Mouse (Mus musculus) adrenal gland, adult 8-10 months (tissue): ENCODE data around the gene Acox1. TPM values are rescaled to one million over a fixed set of nuclear protein-coding genes. Genes with fewer than 3 reads are reported as not detected.

Experiments
- DNase-seq: peaks from one replicate; pipeline ENCODE4 v3.0.0; 2022
- total RNA-seq, 4 experiments: library from RNA; stranded (reverse); gene quantifications; 2 replicates each; pipeline ENCODE4 v1.2.4; 2022

Gene Acox1
- total RNA-seq, 4 experiments from 2014 or later = 158 to 197 (median 185) TPM

DNA sequence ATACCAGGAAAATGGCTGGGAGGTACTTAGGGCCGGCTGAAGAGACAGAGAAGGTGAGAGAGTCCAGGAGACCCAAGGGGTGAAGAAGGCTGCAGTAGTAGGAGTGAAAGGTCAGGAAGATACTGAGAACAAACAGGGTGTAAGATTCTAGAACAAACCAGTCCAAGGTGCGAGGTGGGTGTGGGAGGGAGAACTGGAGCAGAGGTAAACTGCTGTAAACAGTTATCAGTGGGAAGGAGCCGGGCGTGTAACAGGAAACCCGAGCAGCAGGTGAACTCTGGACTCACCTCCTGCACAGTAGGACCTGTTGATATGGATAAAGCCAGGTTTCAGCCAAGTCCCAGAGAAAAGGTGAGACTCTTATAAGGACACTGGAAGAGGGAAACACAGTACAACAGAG, 11.9 kb upstream of the Acox1 start:
- no peak for DNase-seq

DNA sequence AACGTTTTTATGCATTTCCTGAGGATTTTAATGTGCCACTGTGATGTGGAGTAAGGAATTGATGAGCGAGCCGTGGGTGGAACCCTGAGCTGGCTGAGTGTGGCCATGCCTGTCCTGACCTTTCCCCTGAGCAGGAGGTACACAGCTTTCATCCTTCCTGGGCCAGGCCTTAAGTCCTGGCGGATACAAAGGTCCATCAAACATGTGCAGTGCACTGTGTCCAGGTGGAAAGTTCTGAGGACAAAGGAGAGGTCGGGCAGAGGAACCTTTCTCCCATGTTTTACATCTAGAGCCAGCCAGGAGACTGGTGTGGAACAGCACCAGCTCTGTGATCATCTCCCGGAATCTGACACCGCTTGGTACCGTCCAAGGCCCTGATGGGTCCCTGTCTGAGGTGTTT, 10.4 kb upstream of the Acox1 start:
- no peak for DNase-seq

DNA sequence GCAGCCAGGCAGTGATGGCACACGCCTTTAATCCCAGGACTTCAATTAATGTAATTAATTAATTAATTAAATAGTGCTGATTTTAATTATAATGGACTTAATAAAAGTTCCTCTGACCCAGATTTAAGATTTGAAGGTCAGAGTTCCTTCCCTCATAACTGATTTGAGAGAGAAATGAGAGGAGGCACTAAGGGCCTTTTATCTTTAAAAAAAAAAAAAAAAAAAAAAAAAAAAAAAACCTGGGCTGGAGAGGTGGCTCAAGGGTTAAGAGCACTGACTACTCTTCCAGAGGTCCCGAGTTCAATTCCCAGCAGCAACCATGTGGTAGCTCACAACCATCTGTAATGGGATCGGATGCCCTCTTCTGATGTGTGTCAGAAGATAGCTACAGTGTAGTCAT, 9.8 kb upstream of the Acox1 start:
- no peak for DNase-seq

DNA sequence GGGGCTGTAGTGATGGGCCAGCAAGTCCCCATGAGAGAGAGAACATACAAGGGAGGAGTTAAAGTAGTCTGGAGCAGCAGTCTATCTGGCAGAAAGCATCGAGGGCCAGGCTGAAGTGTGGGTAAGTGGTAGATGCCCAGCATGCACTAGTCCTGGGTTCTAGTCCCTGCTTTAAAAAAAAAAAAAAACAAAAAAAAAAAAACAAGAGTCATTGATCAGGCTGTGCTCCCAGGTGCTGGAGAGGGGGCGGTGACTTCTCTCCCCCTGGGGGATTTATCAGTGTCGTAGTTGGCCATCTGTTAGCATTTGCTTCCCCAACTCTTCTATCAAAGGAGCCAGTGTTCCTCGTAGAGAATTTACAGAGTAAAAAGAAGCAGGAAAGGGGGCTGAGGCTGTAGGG, 7.8 kb upstream of the Acox1 start:
- DNase-seq = no peak

DNA sequence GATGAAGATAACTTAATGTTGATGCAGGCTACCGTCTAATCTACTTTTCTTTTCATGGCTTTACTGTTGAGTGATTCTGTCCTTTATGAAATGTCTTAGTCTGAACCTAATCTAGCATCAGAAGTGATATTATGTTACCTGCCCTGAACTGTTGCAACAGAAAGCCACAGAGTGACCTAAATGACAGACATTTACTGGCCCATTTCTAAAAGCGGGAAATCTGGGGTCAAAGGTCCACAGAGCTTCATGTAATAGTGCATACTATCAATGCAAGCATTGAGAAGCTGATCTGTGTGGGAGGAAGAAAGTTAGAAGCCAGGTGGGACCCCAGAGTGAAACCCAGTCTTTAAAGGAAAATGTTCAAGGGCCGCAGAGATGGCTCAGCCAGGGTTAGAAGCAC, 4.3 kb upstream of the Acox1 start:
- DNase-seq = no peak

DNA sequence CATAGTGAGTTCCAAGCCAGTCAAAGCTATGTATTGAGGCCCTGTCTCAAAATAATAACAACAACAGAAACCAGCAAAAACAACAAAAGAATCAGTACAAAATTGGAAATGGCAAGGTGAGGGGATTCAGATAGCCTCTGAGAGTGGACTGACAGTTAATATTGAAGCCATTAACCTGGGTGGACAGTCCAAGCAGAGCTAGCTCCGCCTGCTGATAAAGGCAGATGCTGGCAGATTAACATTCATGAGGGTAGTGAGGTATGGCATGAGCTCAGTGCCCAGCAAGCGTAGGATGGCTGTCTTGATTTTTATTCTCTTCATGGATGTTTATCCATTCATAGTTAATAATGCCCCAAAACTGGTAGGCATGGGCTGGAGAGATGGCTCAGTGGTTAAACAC, 2.3 kb upstream of the Acox1 start:
- DNase-seq = no peak

DNA sequence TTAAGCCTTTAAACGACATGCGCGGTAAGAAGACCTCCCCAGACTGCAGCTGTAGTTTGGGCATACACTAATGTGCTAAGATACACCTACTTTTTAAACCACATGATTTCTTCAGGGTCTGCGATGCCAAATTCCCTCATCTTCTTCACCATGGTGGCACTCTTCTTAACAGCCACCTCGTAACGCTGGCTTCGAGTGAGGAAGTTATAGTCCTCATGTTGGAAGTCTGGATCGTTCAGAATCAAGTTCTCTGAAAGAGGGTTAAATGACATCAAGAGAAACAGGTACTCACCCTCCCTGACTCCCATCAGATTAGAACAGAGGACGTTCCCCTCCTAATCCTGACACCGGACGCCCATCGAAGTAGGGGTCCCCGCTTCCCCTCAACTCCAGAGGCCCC, 713 bp downstream of the Acox1 start:
- DNase-seq = no peak

DNA sequence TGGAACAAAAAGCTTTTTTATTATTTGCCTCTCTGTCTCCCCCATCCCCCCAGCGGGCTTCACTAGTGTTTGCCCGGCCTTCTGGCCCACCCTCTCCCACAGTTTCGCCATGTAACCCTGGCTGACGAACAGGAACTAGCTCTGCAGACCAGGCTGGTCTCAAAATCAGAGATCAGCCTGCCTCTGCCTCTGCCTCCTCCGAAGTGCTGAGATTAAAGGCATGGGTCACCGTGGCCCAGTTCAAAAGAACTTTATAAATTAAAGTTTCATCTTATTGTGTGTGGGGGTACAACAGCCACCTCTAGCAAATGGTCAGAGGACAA, 1.3 kb downstream of the Acox1 start:
- no peak for DNase-seq

DNA sequence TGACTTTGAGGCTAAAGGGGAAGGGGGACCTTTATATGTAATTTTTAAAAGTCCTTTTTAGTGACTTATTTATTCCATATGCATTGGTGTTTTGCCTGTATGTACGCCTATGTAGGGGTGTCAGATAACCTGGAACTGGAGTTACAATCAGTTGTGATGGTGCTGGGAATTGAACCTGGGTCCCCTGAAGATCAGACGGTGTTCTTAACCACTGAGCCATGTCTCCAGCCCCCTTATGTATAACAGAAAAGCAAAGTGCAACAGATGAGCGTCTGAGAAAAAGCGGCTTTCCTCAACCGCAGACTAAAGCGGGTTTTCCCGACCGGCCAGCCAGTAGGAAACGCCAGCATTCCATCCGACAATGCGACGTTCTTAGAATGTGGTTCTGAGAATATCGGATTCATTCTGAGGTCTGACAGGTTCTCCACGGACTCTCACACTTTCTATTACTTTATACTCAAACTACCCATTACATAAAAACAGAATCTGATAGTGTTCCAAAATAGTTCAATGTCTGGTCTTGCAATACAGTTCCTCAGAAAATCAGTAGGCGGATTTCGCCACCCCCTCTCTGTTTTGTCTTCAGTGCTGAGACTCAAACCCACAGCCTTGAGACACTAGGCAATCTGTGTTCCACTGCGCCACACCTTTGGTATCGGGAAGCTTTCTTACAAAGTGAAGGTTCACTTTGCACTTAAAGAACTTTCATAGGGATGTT, 1.8 kb downstream of the Acox1 start:
- DNase-seq = no peak

DNA sequence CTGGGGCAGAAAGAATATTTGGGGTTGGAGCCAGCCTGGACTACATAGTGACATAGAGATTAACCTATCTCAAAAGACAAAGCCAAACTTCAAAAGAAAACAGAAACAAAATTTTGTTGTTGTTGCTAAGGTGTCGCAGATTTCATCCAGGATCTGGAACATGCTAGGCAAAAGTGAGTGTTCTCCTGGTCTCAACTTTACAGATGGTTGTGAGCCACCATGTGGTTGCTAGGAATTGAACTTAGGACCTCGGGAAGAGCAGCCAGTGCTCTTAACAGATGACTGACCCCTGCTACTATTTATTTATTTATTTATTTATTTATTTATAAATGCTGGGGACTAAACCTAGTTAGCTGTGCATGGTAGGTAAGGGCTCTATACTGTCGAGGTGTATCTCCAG, 2.5 kb downstream of the Acox1 start:
- DNase-seq = no peak

DNA sequence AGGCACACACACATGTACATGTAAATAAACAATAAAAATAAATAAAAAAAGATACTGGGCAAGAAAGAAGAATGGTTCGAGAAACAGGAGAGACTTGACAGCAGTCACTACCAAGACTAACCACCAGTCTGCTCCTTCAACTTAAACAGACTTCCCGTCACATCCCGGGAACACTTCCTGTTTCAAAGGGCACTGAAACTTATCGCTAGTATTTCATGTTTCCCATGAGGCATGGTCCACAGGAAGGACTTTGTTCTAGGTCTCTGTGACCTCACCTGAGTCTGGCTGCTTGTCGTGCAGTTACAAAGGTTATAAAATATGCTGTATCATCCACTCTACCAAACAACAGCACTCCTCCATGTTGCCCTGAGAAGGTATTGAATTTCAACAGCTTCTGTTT, 3.6 kb downstream of the Acox1 start:
- DNase-seq = no peak

DNA sequence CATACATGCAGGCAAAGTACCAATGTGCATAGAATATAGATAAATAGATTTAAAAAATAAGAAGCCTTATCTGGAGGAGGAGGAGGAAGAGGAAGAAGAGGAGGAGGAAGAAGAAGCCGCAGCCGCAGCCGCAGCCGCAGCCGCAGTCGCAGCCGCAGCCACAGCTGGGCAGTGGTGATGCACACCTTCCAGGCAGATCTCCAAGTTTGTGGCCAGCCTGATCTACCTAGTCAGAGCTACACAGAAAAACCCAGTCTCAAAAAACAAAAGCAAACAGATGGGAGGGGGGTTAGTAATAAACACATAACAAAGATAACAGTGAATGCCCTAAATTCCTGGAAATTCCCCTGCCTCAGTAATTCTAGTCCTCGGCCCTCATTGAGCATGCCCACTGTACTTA, 4.2 kb downstream of the Acox1 start:
- DNase-seq = no peak

DNA sequence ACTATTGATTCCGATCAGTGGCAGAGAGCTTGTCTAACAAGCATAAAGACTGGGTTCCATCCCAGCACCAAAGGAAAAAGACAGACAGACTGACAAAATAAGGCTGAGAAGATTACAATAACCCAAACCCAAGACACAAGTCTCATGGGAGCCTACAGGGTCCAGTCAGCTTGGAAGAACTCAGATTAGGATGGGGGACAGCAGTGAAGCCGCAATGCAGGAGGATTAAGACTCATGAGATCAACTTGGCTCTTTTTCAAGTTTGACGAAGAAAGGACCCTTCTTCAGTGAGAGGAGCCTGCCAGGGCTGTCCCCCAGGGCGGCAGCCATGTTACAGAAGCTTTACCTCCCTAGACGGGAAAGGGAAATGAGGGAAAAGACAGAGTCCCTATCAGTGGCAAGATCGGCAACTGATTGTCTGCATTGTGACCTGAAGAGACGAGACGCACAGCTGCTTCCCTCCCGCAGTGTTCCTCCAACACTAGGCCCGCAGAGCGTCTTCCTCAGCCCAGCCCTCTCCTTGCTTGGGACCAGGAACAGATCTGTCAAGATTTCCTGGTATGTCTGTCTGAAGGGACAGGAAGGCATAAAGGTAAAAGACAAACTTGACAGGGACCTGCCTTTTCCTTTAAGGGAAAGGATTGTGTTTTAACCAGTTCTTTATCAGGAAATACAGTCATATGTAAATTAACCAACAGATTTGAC, 11.5 kb downstream of the Acox1 start:
- DNase-seq = no peak

DNA sequence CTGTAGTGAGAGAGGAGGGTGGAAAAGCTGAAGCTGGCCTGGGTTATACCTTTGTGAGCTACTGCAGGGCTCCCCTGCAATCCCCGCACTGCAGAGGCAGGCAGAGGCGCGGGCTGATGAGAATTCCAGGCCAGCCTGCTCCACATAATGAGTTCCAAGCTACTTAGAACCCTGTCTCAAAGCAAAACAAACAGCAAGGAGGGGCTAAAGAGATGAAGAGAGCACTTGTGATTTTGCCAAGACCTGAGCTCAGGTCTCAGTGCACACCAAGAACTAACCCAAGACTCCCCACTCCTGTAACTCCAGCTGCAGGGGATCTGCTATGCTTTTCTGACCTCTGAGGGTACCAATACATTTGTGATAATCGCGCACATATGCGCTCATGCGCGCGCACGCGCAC, 12.5 kb downstream of the Acox1 start:
- no peak for DNase-seq

DNA sequence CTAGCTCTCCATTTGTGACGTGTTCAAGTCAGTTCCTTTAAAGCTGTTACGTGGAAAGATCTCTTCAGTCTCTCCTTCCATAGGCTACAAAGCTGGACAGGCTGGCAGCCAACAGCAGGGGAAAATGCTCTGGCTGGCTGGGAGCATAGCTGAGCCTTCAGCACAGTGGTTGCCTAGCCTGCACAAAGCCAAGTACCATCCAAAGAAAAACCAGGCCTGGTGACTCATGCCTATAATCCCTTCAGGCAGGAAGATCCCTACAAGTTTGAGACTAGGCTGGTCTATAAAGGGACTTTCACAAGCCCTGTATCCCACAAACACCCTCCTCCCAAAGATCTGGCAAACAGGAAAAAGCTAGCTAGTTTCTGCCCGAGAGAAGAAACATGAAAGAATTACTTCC, 13.0 kb downstream of the Acox1 start:
- DNase-seq = no peak

DNA sequence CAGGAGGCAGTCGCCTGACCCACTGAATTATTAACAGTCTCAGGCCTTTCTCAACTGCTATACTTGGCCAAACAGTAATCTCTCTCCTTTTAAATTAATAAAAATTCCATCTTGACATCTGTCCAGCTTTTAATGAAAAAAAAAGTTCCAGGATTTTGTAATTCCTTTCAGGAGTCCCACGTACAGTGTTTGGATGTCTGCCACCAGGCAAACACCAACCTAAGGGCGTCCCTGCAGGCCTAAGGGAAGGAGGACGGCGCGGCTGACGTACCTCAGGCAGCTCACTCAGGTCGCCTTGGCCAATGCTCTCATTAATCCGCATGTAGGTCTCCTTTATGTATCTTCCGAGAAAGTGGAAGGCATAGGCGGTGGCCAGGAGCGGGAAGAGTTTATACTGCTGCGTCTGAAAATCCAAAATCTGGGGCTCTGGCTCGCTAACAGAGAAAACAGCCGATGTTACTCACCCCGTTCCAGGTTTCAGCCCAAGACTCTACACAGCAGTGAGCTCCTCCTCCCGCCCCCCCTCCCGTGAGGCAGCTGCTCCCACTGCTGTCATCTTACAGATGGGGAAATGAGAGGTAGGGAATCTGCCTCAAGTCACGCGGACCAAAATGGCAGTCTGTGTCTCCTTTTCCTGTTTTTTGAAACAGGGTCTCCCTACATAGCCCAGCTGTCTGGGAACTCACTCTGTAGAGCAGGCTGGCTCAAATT, 20.3 kb downstream of the Acox1 start:
- DNase-seq = no peak

DNA sequence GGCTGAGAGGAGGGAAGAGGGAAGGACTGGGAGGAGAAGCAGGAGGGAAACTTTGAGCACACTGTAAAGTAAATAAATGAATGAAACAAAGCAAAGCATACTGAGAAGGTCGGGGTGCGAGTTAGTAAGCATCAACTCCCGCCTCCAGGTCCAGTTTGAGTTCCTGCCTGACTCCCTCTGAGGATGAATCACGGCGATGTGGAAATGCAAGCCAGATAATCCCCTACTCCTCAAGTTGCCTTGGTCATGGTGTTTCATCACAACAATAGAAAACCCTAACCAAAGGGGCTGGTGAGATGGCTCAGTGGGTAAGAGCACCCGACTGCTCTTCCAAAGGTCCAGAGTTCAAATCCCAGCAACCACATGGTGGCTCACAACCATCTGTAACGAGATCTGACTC, 22.8 kb downstream of the Acox1 start:
- DNase-seq = no peak

DNA sequence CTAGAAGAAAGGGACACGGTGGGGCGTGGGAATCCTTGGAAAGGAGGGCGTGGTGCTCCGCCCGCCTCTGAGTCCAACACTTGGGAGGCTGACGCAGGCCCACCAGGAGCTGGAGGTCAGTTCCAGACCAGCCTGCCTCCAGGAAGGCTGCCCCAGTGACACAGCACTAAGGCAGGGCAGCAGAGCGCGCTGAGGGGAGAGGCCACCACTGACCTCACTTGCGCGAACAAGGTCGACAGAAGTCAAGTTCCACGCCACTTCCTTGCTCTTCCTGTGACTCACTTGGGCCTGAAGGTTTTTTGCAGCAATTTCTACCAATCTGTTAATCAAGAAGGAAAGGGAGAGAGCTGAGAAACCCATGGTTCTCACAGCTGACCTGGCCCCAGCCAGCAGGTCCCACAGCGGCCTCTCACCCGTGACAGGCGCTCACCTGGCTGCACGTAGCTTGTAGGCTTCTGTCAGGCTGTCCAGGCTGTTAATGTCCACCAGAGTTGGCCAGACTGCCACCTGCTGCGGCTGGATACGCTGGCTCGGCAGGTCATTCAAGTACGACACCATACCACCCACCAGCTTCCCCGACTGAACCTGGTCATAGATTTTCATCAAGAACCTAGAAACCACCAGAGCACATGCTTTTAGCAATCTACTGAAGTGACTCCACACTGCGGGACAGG, 23.9 kb downstream of the Acox1 start:
- DNase-seq = peak; percentile 70

DNA sequence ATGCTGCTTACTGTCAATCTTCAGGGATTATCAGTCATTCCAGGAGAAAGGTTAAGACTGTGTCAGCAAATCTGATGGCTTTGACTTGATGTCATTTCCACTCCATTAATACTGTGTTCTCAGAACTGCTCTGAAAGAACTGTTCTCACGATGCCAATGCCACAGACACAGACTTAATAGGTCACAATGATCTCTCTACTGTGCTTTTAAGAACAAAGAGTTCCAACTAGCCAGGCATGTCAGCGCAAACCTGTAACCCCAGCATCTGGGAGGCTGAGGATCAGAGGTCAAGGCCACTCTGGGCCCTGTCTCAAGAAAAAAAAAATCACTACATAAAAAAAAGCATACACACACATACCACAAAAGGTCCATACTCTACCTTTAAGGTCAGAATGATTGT, 26.9 kb downstream of the Acox1 start:
- no peak for DNase-seq

DNA sequence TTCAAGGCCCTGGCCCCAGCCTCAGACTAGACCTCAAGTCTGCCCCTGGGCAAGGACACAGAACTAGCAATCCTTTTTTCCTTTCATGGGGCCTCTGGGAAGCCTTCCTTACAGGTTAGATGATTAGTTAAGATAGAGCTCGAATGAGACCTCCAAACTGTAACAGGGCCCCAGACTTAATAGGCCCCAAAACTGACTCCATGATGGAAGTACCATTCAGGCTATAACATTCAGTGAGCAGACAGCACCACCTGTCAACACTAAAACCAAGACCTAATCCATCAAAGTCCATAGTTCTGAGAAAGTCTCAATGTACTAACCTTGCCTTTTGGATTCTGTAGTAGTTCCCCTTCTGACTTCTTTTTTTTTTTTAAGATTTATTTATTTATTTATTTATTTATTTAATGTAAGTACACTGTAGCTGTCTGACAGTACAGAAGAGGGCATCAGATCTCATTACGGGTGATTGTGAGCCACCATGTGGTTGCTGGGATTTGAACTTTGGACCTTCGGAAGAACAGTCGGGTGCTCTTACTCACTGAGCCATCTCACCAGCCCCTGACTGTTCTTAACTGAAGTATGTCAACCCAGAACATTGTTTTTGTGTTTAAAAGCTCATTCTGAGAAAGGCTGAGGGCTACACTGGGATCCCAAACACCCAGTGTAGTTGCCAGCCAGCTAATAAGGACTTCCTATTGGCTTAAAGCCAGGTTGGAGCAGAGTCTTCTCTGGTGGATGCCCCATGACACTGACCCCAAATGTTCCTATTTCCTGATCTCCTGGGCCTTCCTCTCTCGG, 28.6 kb downstream of the Acox1 start:
- no peak for DNase-seq

DNA sequence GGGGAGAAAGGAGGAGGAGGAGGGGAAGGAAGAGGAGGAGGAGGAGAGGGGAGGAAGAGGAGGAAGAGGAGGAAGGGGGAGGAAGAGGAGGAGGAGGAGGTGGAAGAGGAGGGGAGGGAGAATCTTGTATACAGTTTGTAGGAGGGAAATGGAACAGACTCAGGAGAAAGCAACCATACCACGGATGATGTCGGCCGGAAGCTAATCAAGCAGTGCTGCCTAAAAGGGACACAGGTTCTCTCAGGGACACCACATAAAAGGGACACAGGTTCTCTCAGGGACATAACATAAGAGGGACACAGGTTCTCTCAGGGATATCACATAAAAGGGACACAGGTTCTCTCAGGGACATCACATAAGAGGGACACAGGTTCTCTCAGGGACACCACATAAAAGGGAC, 29.6 kb downstream of the Acox1 start:
- no peak for DNase-seq

DNA sequence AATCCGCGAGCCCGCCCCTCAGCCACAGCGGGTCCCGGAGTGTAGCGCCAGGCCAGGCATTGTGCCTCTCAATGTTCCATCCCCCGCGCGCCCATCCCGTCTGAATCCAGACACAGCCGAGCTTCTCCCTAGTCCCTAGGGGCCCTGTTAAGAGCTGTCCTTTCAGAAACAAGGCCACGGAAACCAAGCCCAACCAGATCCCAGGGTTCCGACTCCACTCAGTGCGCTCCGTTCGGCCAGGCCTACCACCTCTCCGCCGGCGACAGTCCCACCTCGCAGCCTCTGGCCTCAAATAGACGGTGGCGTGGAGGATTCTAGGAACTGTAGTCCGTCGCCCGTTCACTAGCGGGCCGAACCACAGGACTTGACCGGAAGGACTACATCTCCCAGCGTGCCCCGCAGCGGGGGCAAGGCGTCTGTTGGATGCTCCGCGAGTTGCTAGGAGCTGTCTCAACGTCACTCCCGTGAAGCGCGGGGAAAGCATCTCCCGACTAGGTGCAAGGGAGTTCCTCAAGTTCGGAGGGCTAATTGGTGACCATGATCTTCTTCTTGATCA, 30.9 kb downstream of the Acox1 start, which contains the start of gene Fbf1:
Gene Fbf1 (minus strand): TSS at position 283 of the 556 bp plus-strand sequence.
- peak; percentile 95 for DNase-seq
